Mouse (Mus musculus) midbrain, embryonic 13.5 days (tissue): Measurements from ENCODE around the gene Atp6v0e. TPM values are rescaled to one million over a fixed set of nuclear protein-coding genes. Genes with fewer than 3 reads are reported as not detected.

Experiments
- ATAC-seq: fragments of 200-750 bp; cut with Nextera tagmentation; 2 replicates; pipeline ENCODE4 v1.8.0; 2017; ENCODE audit warnings: mild to moderate bottlenecking, moderate TSS enrichment, moderate library complexity
- H3K27ac ChIP-seq: fragments of 300-500 bp; sonication (generic); 2 replicates; pipeline ENCODE4 v1.5.1; 2015; ENCODE audit warnings: inconsistent platforms, mild to moderate bottlenecking, moderate library complexity
- H3K27me3 ChIP-seq: fragments of 300-500 bp; sonication (generic); 2 replicates; pipeline ENCODE4 v1.6.1; 2015; ENCODE audit warnings: mild to moderate bottlenecking, inconsistent platforms
- H3K36me3 ChIP-seq: fragments of 300-500 bp; sonication (generic); 2 replicates; pipeline ENCODE4 v1.6.1; 2015; ENCODE audit warnings: mild to moderate bottlenecking, inconsistent platforms
- H3K4me1 ChIP-seq: fragments of 300-500 bp; sonication (generic); replicated peaks from 2 replicates; pipeline ENCODE4 v1.6.1; 2015; ENCODE audit warnings: inconsistent platforms
- H3K4me2 ChIP-seq: fragments of 300-500 bp; sonication (generic); replicated peaks from 2 replicates; pipeline ENCODE4 v1.6.1; 2015; ENCODE audit warnings: moderate library complexity, mild to moderate bottlenecking, inconsistent platforms
- H3K4me3 ChIP-seq: fragments of 300-500 bp; sonication (generic); replicated peaks from 2 replicates; pipeline ENCODE4 v1.5.1; 2015; ENCODE audit warnings: mild to moderate bottlenecking, inconsistent platforms
- H3K9ac ChIP-seq: fragments of 300-500 bp; sonication (generic); replicated peaks from 2 replicates; pipeline ENCODE4 v1.6.1; 2015; ENCODE audit warnings: mild to moderate bottlenecking, inconsistent platforms
- H3K9me3 ChIP-seq: fragments of 300-500 bp; sonication (generic); 2 replicates; pipeline ENCODE4 v1.6.1; 2016; ENCODE audit warnings: mild to moderate bottlenecking, inconsistent platforms
- WGBS: fragments of 180-500 bp; shearing (Covaris S2); methylation state at CpG from one replicate; pipeline ENCODE4 v1.1.7; 2015; 5-methylcytosine and 5-hydroxymethylcytosine counted together
- polyA plus RNA-seq: library from polyadenylated mRNA; unstranded; fragments of >200 nt; fragmentation: Nextera tagmentation; extraction: Ambion mirVana; gene quantifications from 2 replicates; pipeline ENCODE4 v1.2.1, GENCODE M21; 2015

Atp6v0e gene
- polyA plus RNA-seq, 1 experiment from 2014 or later: 105 TPM

GRCm38 (mm10) chr17:26710049-26710448 lies 47.0 kb downstream of the Atp6v0e start:
- 53% methylated on average over 6 of the region's 6 CpGs for WGBS
- Histone ChIP-seq H3K27ac (no peak overlapping the region), H3K27me3 (no peaks in the 10 kb centered on the region), H3K4me3 (no peak overlapping the region), H3K4me1 (peaks cover 21% of the 10 kb centered on the region), H3K36me3 (no peaks in the 10 kb centered on the region), H3K9ac (no peak overlapping the region), H3K4me2 (no peak overlapping the region), H3K9me3 (no peaks in the 10 kb centered on the region)
- ATAC-seq: no peak

- Histone ChIP-seq H3K4me1 (peaks cover 10% of the 10 kb centered on the region), H3K27ac (peak within 1 kb of the TSS; percentile 84), H3K4me2 (peak within 1 kb of the TSS; percentile 54), H3K36me3 (no peaks in the 10 kb centered on the region), H3K4me3 (peak within 1 kb of the TSS; percentile 97), H3K9ac (peak within 1 kb of the TSS; percentile 77), H3K9me3 (no peaks in the 10 kb centered on the region), H3K27me3 (no peaks in the 10 kb centered on the region)
- WGBS: 0% methylated on average over 41 of the region's 41 CpGs
- ATAC-seq: peak; percentile 76
These were observed 52.3 kb downstream of the Atp6v0e start, which contains the start of gene Crebrf for GRCm38 (mm10) chr17:26715271-26715758. Gene Crebrf, plus strand, starts transcription at chr17:26715650.

GRCm38 (mm10) chr17:26715916-26716717 lies 53.1 kb downstream of the Atp6v0e start:
- no peaks in the 10 kb centered on the region for H3K27me3 ChIP-seq
- ATAC-seq: peak; percentile 98
- peak overlapping the region; percentile 54 for H3K4me2 ChIP-seq
- peaks cover 10% of the 10 kb centered on the region for H3K4me1 ChIP-seq
- peak overlapping the region; percentile 84 for H3K27ac ChIP-seq
- peak overlapping the region; percentile 77 for H3K9ac ChIP-seq
- no peaks in the 10 kb centered on the region for H3K36me3 ChIP-seq
- WGBS: under 1% methylated on average over 51 of the region's 75 CpGs
- peak overlapping the region; percentile 97 for H3K4me3 ChIP-seq
- H3K9me3 ChIP-seq: no peaks in the 10 kb centered on the region

- Histone ChIP-seq H3K36me3 (no peaks in the 10 kb centered on the region), H3K27ac (no peak overlapping the region), H3K4me2 (no peak overlapping the region), H3K9me3 (no peaks in the 10 kb centered on the region), H3K4me3 (no peak overlapping the region), H3K27me3 (no peaks in the 10 kb centered on the region), H3K4me1 (peaks cover 10% of the 10 kb centered on the region), H3K9ac (no peak overlapping the region)
- WGBS: 61% methylated on average over 2 of the region's 2 CpGs
- no peak for ATAC-seq
These were observed 54.8 kb downstream of the Atp6v0e start for GRCm38 (mm10) chr17:26717868-26718267.

- no peak for ATAC-seq
- H3K9me3 ChIP-seq: no peaks in the 10 kb centered on the region
- H3K4me3 ChIP-seq: no peak overlapping the region
- H3K4me2 ChIP-seq: no peak overlapping the region
- peaks cover 7% of the 10 kb centered on the region for H3K4me1 ChIP-seq
- H3K27me3 ChIP-seq: no peaks in the 10 kb centered on the region
- no peak overlapping the region for H3K27ac ChIP-seq
- H3K9ac ChIP-seq: no peak overlapping the region
- H3K36me3 ChIP-seq: no peaks in the 10 kb centered on the region
These were observed 56.4 kb downstream of the Atp6v0e start for GRCm38 (mm10) chr17:26719405-26719804.

GRCm38 (mm10) chr17:26721802-26722201 lies 58.8 kb downstream of the Atp6v0e start:
- H3K27me3 ChIP-seq: no peaks in the 10 kb centered on the region
- H3K36me3 ChIP-seq: no peaks in the 10 kb centered on the region
- H3K4me1 ChIP-seq: no peaks in the 10 kb centered on the region; the same call in 1 of the 2 replicates
- H3K4me3 ChIP-seq: no peak overlapping the region
- H3K4me2 ChIP-seq: no peak overlapping the region
- no peak overlapping the region for H3K9ac ChIP-seq
- H3K27ac ChIP-seq: no peak overlapping the region
- ATAC-seq: no peak
- WGBS: 76% methylated on average over 2 of the region's 2 CpGs
- no peaks in the 10 kb centered on the region for H3K9me3 ChIP-seq

GRCm38 (mm10) chr17:26724790-26725189 lies 61.8 kb downstream of the Atp6v0e start:
- ATAC-seq: no peak
- no peaks in the 10 kb centered on the region for H3K9me3 ChIP-seq
- no peaks in the 10 kb centered on the region for H3K27me3 ChIP-seq
- H3K4me1 ChIP-seq: peaks cover 6% of the 10 kb centered on the region; the same call in 1 of the 2 replicates
- no peak overlapping the region for H3K27ac ChIP-seq
- no peak overlapping the region for H3K9ac ChIP-seq
- 54% methylated on average over 1 of the region's 1 CpGs for WGBS
- H3K4me2 ChIP-seq: no peak overlapping the region
- H3K4me3 ChIP-seq: no peak overlapping the region
- no peaks in the 10 kb centered on the region for H3K36me3 ChIP-seq

GRCm38 (mm10) chr17:26726674-26727073 lies 63.6 kb downstream of the Atp6v0e start:
- Histone ChIP-seq H3K4me1 (peaks cover 6% of the 10 kb centered on the region; the same call in 1 of the 2 replicates), H3K27ac (no peak overlapping the region), H3K27me3 (no peaks in the 10 kb centered on the region), H3K9me3 (no peaks in the 10 kb centered on the region), H3K4me2 (no peak overlapping the region), H3K4me3 (no peak overlapping the region), H3K9ac (no peak overlapping the region), H3K36me3 (no peaks in the 10 kb centered on the region)
- 95% methylated on average over 1 of the region's 1 CpGs for WGBS
- ATAC-seq: no peak

GRCm38 (mm10) chr17:26727110-26727755 lies 64.2 kb downstream of the Atp6v0e start:
- no peaks in the 10 kb centered on the region for H3K36me3 ChIP-seq
- no peak overlapping the region for H3K4me2 ChIP-seq
- no peak for ATAC-seq
- peaks cover 6% of the 10 kb centered on the region; the same call in 1 of the 2 replicates for H3K4me1 ChIP-seq
- H3K9ac ChIP-seq: no peak overlapping the region
- no peak overlapping the region for H3K4me3 ChIP-seq
- H3K27ac ChIP-seq: no peak overlapping the region
- WGBS: 67% methylated on average over 3 of the region's 3 CpGs
- no peaks in the 10 kb centered on the region for H3K27me3 ChIP-seq
- no peaks in the 10 kb centered on the region for H3K9me3 ChIP-seq

- H3K36me3 ChIP-seq: peaks cover 14% of the 10 kb centered on the region
- H3K9me3 ChIP-seq: no peaks in the 10 kb centered on the region
- no peak overlapping the region for H3K27ac ChIP-seq
- H3K4me2 ChIP-seq: no peak overlapping the region
- ATAC-seq: no peak
- H3K4me1 ChIP-seq: no peaks in the 10 kb centered on the region
- H3K9ac ChIP-seq: no peak overlapping the region
- 44% methylated on average over 4 of the region's 4 CpGs for WGBS
- no peaks in the 10 kb centered on the region for H3K27me3 ChIP-seq
- no peak overlapping the region for H3K4me3 ChIP-seq
These were observed 79.5 kb downstream of the Atp6v0e start for GRCm38 (mm10) chr17:26742581-26742980.

- no peak overlapping the region for H3K4me3 ChIP-seq
- no peak for ATAC-seq
- H3K27ac ChIP-seq: no peak overlapping the region
- H3K36me3 ChIP-seq: peaks cover 14% of the 10 kb centered on the region
- H3K9me3 ChIP-seq: no peaks in the 10 kb centered on the region
- no peaks in the 10 kb centered on the region for H3K27me3 ChIP-seq
- no peaks in the 10 kb centered on the region for H3K4me1 ChIP-seq
- WGBS: 61% methylated on average over 1 of the region's 1 CpGs
- no peak overlapping the region for H3K4me2 ChIP-seq
- H3K9ac ChIP-seq: no peak overlapping the region
These were observed 80.3 kb downstream of the Atp6v0e start for GRCm38 (mm10) chr17:26743294-26743693.
